Mouse (Mus musculus) cerebellum, adult 11-12 months (tissue): ENCODE data around the gene Casz1.

Experiments
- DNase-seq: peaks from one replicate; pipeline ENCODE4 v3.0.0; 2022

Casz1 gene

DNA sequence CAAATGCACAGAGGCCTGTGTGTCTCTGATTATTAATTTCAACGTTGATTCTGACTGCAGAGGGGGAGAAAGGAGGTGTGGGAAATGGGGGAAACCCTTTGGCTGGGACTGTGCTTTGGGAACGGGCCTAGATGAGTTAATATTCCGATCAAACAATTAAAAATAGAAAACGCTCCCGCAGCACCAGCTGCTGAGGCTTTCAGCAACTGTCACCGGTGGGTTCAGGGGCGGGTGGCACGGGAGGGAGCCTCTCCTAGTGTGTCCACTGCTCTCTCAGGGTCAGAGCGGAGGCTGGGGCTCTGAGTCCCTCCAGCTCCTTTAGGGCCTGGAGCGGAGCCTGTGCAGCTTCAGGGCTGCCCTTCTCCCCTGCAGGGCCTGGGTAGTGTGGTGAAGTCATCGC, 105.3 kb downstream of the Casz1 start:
- DNase-seq = no peak

- DNase-seq = no peak
Measured at GRCm38 (mm10) chr4:148912134-148912533, 107.9 kb downstream of the Casz1 start.

GRCm38 (mm10) chr4:148912826-148913590, 108.8 kb downstream of the Casz1 start:
- DNase-seq = no peak

DNA sequence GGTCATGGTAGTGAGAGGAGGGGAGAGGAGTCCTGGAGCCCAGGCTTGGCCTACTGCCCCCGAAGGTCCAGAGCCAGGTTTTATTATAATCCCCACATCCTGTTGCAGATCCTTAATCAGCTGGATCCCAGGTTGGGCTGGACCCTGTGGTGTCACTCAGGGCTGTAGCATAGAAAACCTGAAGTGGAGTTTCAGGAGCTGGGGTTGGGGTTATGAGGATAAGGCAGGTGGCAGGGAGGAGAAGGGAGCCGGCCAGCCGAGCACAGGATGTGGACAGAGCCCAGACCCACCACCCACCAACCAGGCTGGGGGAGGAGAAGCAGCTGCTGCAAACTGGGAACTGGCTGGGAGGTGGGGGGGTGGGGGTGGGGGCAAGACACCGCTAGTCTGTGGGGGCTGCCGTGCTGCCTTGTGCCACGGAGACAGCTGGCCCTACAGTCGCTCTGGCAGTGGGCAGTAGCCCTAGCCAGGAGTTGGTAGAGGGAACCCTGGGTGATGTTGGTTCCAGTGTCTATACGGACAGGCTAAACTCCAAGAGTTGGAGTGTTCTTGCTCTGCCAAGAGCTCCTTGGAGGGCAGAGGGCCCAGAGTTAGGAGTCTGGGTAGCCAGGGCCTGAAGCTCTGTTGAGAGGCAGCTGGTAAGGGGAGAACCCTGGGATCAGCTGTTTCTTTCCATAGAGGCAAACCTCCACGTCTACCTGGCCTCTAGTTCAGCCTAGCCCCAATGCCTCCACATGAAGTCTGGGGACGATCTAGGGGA, 110.8 kb downstream of the Casz1 start:
- DNase-seq = no peak

DNA sequence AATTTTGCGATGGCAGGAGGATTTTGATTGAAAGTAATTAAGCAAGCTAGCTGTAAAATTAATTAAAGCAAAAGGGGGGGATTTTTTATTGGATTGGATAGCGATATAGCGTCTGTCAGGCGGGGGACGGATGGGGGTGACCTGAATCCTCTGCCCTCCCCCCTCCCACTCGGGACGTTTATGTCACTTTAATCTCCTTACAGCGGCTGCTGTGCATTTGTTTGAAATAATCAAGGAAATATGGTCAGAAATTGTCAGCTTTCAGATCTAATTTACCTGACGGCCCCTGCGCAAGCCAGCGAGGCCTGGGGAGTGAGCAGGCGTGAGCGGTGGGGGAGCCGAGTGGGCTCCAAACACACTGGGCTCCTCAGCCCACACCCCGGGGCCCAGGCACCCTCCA, 111.6 kb downstream of the Casz1 start:
- DNase-seq = no peak

DNA sequence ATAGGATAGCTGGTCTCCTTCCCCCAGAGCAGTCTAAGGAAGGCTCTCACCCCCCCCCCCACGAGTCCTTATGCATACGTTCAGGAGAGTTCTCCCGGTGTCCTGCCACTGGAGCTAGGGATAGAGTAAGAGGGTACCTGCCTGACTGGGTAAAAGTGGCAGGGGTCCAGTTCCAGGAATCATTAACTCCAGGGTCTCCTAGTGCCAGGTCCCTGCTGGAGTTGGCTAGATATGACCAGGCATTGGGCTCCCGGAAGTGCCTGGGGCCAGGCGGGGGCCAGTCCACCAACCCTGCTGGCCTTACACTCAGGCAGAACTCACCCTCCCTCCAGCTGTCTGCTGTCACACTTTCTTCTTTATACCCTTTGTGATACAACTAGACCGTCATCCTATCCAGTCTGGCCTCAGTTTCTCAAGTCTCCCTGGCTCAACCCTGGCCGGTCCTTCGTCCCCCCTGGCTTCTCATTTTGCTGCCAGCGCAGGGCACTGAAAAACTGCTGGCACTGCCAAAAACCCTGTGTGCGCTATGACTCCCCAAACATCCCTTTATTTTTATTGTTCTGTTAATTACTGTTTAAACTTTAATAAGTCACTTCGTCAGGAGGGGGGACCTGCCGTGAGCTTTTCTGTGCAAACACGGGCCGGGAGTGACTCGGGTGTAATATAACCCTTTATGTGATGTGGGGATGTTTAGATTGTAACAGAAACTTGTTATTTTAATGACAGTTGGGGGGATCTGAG, 114.6 kb downstream of the Casz1 start:
- no peak for DNase-seq

DNA sequence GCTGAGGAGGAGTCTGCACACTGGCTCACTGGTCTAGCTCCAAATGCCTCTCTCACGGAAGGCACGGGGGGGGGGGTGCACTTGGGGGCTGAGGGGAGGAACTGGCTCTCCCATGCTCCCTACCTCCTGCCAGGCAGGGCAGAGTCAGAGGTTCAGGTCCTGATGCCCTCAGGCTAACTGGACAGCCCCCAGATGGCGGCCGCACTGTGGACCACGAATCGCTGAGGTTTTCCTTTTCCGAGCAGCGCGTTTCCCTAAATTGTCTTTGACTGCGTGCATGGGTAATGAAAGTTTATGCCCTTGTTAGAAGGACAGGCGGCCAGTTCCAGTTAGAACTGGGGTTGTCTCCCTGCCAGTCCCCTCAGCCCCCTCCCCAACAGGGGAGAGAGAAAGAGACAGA, 116.4 kb downstream of the Casz1 start:
- DNase-seq = no peak

DNA sequence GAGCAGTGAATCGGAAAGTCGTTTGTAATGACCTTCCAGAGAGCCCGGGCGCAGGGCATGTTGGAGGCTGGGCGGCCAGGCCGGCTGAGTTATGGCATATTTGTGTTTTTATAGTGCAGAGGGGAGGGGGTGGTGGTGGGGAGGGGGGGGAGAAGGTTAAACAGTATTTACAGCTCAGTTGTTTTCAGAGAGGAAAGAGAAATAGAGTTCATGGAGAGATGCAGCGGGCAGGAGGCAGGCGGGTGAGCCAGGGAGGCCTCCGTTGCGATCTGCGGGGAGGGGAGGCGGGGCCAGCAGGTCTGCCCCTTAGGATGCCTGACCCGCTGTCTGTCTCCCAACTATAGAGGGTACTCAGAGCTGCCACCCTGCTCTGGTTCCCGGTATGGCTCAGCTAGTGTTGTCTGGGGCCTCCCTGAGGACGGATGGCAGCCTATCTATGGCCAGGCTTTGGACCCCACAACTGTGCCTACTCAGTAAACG, 118.0 kb downstream of the Casz1 start:
- no peak for DNase-seq

- DNase-seq = no peak
Measured at GRCm38 (mm10) chr4:148923414-148923813, 119.2 kb downstream of the Casz1 start.

DNA sequence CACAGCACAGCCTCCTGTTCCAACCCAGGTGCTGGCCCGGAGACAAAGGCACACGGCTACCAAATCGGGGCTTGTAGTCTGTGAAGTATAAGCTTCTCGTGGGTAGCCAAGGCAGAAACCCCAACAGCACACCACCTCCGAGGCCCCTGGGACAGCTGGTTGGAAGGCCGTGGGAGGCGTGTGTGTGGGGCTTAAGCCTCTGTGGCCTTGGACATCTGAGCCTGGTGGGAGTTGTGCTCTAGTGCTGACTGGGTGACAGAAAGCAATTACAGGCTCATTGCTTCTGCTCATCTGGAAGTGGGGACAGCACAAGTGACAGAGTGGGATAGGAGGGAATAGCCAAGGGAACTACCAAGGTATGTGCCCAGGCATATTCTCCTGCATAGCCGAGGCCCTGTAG, 119.7 kb downstream of the Casz1 start:
- no peak for DNase-seq

- no peak for DNase-seq
Measured at GRCm38 (mm10) chr4:148925589-148926359, 121.5 kb downstream of the Casz1 start.

DNA sequence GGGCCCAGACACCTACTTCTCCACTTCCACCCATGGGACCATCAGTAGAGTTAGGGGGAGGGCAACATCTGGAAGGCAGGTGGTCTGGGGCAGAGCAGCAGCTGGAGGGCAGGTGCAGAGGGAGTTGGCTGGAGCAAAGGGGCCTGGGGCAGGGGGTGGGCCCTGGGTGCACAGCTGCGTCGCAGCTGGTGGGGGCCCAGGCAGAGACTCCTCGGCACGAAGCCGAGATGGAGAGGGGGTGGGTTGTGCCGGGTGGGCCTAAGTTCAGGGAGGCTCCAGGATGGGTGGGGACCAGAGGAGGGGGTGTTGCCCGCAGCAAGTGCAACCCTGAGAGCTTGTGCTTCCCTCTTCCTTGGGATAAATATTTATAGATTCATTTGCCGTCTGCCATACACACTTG, 122.2 kb downstream of the Casz1 start:
- DNase-seq = no peak

GRCm38 (mm10) chr4:148928316-148928715, 124.1 kb downstream of the Casz1 start:
- no peak for DNase-seq

GRCm38 (mm10) chr4:148928876-148929275, 124.6 kb downstream of the Casz1 start:
- no peak for DNase-seq

GRCm38 (mm10) chr4:148930721-148931229, 126.5 kb downstream of the Casz1 start:
- no peak for DNase-seq

GRCm38 (mm10) chr4:148933109-148933508, 128.9 kb downstream of the Casz1 start:
- DNase-seq = no peak

DNA sequence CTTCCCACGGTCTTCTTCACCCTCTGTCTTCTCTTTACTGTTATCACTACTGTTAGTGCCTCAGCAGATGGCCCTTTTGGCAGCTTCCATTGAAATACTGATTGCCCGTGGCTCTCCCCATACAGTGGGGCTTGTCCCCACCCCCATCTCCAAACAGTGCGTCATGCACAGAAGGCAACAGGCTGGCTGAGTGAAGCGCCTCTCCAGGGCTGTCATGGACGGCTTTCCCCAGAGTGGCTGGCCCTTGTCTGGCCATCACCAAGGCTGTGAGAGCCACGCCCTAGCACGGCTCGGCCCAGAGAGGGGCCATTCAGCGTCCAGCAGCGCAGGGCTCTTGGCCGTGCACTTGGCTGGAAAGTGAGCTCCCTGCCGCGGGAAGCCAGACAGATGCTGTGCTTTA, 131.0 kb downstream of the Casz1 start:
- no peak for DNase-seq

- no peak for DNase-seq
Measured at GRCm38 (mm10) chr4:148936111-148936510, 131.9 kb downstream of the Casz1 start.

- no peak for DNase-seq
Measured at GRCm38 (mm10) chr4:148936727-148937126, 132.5 kb downstream of the Casz1 start.

DNA sequence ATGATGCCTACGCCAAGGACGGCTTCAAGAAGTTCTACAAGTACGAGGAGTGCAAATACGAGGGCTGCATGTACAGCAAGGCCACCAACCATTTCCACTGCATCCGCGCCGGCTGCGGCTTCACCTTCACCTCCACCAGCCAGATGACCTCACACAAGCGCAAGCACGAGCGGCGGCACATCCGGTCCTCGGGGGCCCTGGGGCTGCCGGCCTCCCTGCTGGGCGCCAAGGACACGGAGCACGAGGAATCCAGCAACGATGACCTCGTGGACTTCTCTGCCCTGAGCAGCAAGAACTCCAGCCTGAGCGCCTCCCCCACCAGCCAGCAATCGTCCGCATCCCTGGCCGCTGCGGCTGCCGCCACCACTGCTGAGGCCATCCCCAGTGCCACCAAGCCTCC, 134.3 kb downstream of the Casz1 start:
- no peak for DNase-seq

- no peak for DNase-seq
Measured at GRCm38 (mm10) chr4:148940674-148941211, 136.5 kb downstream of the Casz1 start.

DNA sequence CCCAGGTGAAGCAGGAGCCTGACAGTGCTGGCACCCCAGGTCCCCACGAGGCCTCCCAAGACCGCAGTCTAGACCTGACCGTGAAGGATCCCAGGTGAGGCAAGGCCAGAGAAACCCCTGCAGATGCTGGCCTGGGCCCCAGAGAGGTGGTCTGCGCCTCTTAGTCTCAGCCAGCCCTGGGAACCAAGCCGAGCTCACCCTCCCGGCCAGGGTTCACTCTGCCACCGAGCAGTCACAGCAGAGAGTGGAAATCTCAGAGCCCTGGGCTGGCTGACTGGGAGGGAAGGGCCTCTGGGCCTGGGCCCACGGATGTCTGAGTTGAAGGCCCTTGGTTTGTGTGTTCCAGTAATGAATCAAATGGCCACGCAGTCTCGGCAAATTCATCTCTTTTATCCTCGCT, 137.1 kb downstream of the Casz1 start:
- DNase-seq = no peak
